Mouse (Mus musculus): ENCODE results near the gene A4gnt. TPM values are rescaled to one million over a fixed set of nuclear protein-coding genes. Genes with fewer than 3 reads are reported as not detected.

Gene A4gnt
- polyA plus RNA-seq (2014; fragmentation: Illumina TruSeq; extraction: RNeasy Lipid Tissue Mini Kit (QIAGEN cat#74804); ENCODE audit: low read depth, low replicate concordance), result 13.5 TPM

DNA sequence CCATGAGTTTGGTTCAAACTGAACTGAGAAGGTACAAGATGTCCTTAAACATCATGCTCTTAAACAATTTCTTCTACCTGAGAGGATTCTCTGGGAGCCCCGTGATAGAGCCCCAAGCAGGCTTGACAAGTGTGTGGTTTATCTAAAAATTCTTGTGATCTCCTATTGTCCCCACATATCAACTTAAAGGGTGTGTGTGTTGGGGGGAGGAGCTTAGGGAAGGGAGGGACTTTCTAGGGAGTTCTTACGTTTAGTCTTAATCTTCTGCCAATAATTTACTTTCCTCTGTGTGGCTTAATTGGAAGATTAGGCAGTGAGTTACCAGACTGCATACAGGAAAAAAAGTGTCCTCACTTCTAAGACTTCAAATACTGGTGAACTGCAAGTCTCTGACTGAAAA, at the start of gene A4gnt:
A4gnt (plus strand) TSS at position 301 of the 400 bp plus-strand sequence.

DNA sequence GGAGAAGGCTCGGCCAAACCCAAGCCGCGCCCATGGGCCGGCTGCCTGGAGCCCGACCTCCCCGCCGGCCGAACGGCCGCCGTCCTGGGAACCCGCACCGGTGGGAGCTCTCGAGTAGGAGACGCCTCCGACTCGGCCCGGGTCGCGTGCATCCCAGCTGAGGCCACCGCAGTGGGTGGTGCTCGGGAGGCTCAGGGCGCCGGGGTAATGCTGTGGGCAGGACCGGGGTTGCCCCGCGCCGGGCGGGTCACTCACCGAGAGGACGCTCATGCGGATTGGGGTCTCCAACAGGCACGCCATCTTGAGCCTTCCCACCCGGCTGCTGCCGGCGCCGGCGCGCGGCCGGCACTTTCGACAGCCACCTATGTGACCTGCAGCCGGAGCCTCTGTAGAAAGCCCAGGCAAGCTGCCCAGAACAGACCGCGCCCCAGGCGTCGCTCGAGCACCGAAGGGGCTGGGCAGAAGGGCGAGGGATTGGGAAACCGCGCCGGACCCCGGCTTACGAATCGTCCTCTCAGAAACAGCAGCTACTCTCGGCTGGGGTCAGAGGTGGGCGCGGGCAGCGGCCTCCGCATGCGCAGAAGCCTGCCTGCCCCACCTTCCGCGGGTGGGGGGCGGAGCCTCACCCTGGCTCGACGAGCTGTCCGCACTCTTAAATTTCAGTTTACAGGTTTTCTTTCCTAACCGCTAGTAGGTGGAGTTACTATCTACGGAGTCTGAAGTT, 43.8 kb upstream of the A4gnt start, which contains the start of gene Armc8:
Armc8 (minus strand) TSS at position 553 of the 724 bp plus-strand sequence.

DNA sequence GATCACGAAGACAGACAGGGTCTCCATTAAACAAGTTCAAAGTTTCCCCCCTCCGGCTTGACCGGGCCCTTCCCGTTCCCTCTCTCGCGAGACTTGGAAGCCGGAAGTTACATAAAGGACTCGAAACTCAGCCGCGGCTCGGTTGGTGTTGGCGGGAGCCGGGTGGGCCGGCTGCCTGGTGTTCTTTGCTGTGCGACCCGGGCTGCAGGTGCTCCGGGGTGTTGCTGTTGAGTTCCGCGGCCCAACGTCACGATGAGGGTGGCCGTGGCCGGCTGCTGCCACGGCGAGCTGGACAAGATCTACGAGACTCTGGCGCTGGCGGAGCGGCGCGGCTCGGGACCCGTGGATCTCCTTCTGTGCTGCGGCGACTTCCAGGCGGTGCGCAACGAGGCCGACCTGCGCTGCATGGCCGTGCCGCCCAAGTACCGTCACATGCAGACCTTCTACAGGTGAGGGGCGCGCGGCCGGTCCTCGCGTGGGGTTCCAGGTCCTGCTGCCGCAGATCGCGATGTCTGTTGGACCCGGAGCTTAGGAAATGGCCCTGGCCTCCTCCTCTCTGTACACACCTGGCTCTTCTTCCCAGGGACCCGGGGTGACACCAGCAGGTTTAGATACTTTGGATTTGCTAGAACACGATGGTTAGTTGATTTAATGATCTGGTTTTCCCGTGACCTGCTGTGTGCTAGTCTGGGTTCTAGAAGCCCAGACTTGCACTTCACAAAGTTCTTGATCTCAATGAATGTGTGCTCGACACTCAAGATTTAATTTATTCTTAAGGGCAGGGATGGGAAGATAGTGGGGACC, 36.4 kb upstream of the A4gnt start, which contains the start of gene Dbr1:
Dbr1 (plus strand) TSS at position 123 of the 804 bp plus-strand sequence.

DNA sequence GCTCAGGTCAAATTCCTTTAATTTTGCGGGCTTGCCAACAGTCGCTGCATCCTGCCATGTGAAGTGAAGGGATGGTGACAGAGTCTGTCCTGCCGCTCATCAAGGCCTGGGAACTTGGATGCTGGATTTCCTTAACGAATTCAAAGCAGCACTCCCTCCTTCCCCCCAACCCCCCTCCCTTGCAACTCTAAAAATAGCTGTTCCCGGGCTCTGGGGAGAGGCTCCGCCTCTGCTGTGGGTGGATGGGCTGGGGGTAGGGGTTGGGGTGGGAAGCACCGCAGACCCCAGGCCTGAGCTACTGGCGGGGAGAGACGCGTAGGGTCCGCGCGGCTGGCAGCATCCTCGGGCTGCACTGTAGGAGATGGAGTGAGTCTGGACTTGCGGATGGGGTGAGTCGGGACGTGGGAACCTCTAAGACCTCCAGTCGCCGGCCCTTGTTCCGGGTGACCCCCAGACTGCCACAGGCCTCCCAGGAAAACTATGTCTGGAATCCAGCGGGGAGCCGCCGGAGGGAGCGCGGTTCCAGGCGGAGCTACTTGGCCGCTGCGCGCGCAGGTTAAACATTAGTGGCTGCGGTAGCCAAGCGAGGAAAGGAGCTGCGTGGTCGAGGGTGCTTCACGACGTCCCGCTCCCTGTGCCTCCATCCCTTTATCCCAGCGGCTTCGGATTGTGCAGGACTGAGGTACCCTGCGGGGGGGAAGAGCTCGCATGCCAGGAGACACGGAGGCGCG, 17.1 kb downstream of the A4gnt start, which contains the start of gene Dzip1l:
Dzip1l (plus strand) TSS at position 216 of the 731 bp plus-strand sequence.

Other genes starting within 250 kb of the A4gnt start
- gene Mras, start 175.1 kb upstream of the A4gnt start, polyA plus RNA-seq (2014; fragmentation: Illumina TruSeq; extraction: RNeasy Lipid Tissue Mini Kit (QIAGEN cat#74804); ENCODE audit: low read depth, low replicate concordance), result 7.4 TPM
- not detected for gene Nme9, start 161.0 kb upstream of the A4gnt start, polyA plus RNA-seq (2014; fragmentation: Illumina TruSeq; extraction: RNeasy Lipid Tissue Mini Kit (QIAGEN cat#74804); ENCODE audit: low read depth, low replicate concordance)
- 38.3 TPM for gene Armc8, start 43.6 kb upstream of the A4gnt start, polyA plus RNA-seq (2014; fragmentation: Illumina TruSeq; extraction: RNeasy Lipid Tissue Mini Kit (QIAGEN cat#74804); ENCODE audit: low read depth, low replicate concordance)
- 12.5 TPM for gene Dbr1, start 36.7 kb upstream of the A4gnt start, polyA plus RNA-seq (2014; fragmentation: Illumina TruSeq; extraction: RNeasy Lipid Tissue Mini Kit (QIAGEN cat#74804); ENCODE audit: low read depth, low replicate concordance)
- gene Dzip1l, start 17.0 kb downstream of the A4gnt start, polyA plus RNA-seq (2014; fragmentation: Illumina TruSeq; extraction: RNeasy Lipid Tissue Mini Kit (QIAGEN cat#74804); ENCODE audit: low read depth, low replicate concordance), result 5.1 TPM
- 0.32 TPM for gene Cldn18, start 104.8 kb downstream of the A4gnt start, polyA plus RNA-seq (2014; fragmentation: Illumina TruSeq; extraction: RNeasy Lipid Tissue Mini Kit (QIAGEN cat#74804); ENCODE audit: low read depth, low replicate concordance)